Mouse (Mus musculus): Measurements from ENCODE around the gene Mad1l1. TPM values are rescaled to one million over a fixed set of nuclear protein-coding genes. Genes with fewer than 3 reads are reported as not detected.

Gene Mad1l1
- polyA plus RNA-seq, 1 experiment from 2014 or later, result 32.0 TPM

DNA sequence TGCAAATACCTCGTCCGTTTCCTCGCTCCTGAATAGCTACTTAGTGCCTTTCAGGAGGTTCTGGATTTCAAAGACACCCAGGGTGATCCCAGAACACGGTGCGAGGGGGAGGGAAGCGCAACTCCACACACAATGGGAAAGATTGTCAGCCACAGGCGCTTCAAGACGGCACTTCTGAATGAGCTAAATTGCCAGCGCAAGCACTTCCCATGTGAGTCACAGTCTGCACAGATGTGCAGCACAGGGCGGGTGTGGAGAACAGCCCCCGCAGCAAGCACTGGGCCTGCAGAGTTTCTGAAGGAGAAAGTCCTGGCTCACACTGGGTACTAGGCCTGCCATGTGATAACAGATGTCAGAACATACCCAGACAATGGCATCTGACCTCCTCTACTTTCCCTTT is 127.2 kb downstream of the Mad1l1 start:
- H3K27me3 ChIP-seq (ENCODE audit: control insufficient read depth, insufficient read depth, low read depth, low read length), result no peaks in the 10 kb centered on the region
- 0 out of 2 replicates have a peak, but pooled peaks have one; percentile 47 for ATAC-seq

GRCm38 (mm10) chr5:140191539-140191938 is 129.8 kb downstream of the Mad1l1 start:
- Histone ChIP-seq H3K4me1 (ENCODE audit: control insufficient read depth, insufficient read depth, low read length) (peaks cover 15% of the 10 kb centered on the region), H3K4me2 (ENCODE audit: low read length) (no peak overlapping the region), H3K9me3 (replicated peaks; ENCODE audit: control insufficient read depth, low read length, poor library complexity, severe bottlenecking) (no peaks in the 10 kb centered on the region), H3K4me3 (ENCODE audit: low read depth, low read length) (no peak overlapping the region), H3K9ac (ENCODE audit: low read depth, low read length) (no peak overlapping the region), H3K36me3 (ENCODE audit: control insufficient read depth, insufficient read depth, low read length) (0 out of 2 replicates have a peak, but pooled peaks cover 2% of the 10 kb centered on the region), H3K27me3 (ENCODE audit: control insufficient read depth, insufficient read depth, low read depth, low read length) (no peaks in the 10 kb centered on the region), H3K27ac (ENCODE audit: low read length) (no peak overlapping the region)
- 72% methylated on average over 4 of the region's 4 CpGs for WGBS
- no peak for ATAC-seq

More for the DNA sequence above, 127.2 kb downstream of the Mad1l1 start:
- Histone ChIP-seq H3K9me3 (replicated peaks; ENCODE audit: control insufficient read depth, low read length, poor library complexity, severe bottlenecking) (no peaks in the 10 kb centered on the region), H3K4me2 (ENCODE audit: low read length) (no peak overlapping the region), H3K36me3 (ENCODE audit: control insufficient read depth, insufficient read depth, low read length) (0 out of 2 replicates have a peak, but pooled peaks cover 2% of the 10 kb centered on the region), H3K27ac (ENCODE audit: low read length) (no peak overlapping the region; the same call in 1 of the 2 replicates), H3K4me3 (ENCODE audit: low read depth, low read length) (no peak overlapping the region), H3K4me1 (ENCODE audit: control insufficient read depth, insufficient read depth, low read length) (peaks cover 15% of the 10 kb centered on the region), H3K9ac (ENCODE audit: low read depth, low read length) (no peak overlapping the region)
- WGBS, result 28% methylated on average over 11 of the region's 11 CpGs

DNA sequence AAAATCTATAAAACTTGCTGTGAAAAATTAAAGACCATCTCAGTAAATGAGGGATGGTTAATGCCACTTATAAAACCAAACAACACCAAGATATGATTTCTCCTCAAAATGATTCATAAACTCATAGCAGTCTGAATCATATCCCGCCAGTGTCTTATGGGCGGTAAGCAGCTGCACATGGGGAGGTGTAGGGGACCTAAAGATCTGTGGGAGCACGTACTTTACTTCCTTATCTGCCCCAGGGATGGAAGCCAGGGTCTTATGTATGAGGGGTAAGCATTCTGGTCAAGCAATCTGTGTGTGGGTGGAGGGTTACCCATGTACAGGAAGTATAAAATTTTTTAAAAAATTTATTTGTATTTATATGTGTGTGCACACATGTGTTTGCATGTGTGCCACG is 135.0 kb downstream of the Mad1l1 start:
- no peak overlapping the region for H3K4me2 ChIP-seq (ENCODE audit: low read length)
- no peak overlapping the region for H3K9ac ChIP-seq (ENCODE audit: low read depth, low read length)
- WGBS, result 94% methylated on average over 4 of the region's 4 CpGs
- H3K27me3 ChIP-seq (ENCODE audit: control insufficient read depth, insufficient read depth, low read depth, low read length), result no peaks in the 10 kb centered on the region
- no peak overlapping the region for H3K27ac ChIP-seq (ENCODE audit: low read length)
- no peak overlapping the region for H3K4me3 ChIP-seq (ENCODE audit: low read depth, low read length)
- no peaks in the 10 kb centered on the region; the same call in 1 of the 2 replicates for H3K4me1 ChIP-seq (ENCODE audit: control insufficient read depth, insufficient read depth, low read length)
- H3K36me3 ChIP-seq (ENCODE audit: control insufficient read depth, insufficient read depth, low read length), result no peaks in the 10 kb centered on the region
- no peak for ATAC-seq
- no peaks in the 10 kb centered on the region for H3K9me3 ChIP-seq (replicated peaks; ENCODE audit: control insufficient read depth, low read length, poor library complexity, severe bottlenecking)

GRCm38 (mm10) chr5:140185757-140186156 is 135.6 kb downstream of the Mad1l1 start:
- no peaks in the 10 kb centered on the region for H3K27me3 ChIP-seq (ENCODE audit: control insufficient read depth, insufficient read depth, low read depth, low read length)
- H3K4me1 ChIP-seq (ENCODE audit: control insufficient read depth, insufficient read depth, low read length), result no peaks in the 10 kb centered on the region
- H3K4me3 ChIP-seq (ENCODE audit: low read depth, low read length), result no peak overlapping the region
- 88% methylated on average over 6 of the region's 6 CpGs for WGBS
- no peaks in the 10 kb centered on the region for H3K9me3 ChIP-seq (replicated peaks; ENCODE audit: control insufficient read depth, low read length, poor library complexity, severe bottlenecking)
- H3K4me2 ChIP-seq (ENCODE audit: low read length), result no peak overlapping the region
- no peak overlapping the region for H3K9ac ChIP-seq (ENCODE audit: low read depth, low read length)
- no peaks in the 10 kb centered on the region for H3K36me3 ChIP-seq (ENCODE audit: control insufficient read depth, insufficient read depth, low read length)
- no peak overlapping the region for H3K27ac ChIP-seq (ENCODE audit: low read length)
- ATAC-seq, result no peak

GRCm38 (mm10) chr5:140183387-140183786 is 138.0 kb downstream of the Mad1l1 start:
- Histone ChIP-seq H3K27me3 (ENCODE audit: control insufficient read depth, insufficient read depth, low read depth, low read length) (no peaks in the 10 kb centered on the region), H3K36me3 (ENCODE audit: control insufficient read depth, insufficient read depth, low read length) (no peaks in the 10 kb centered on the region), H3K9ac (ENCODE audit: low read depth, low read length) (no peak overlapping the region), H3K4me2 (ENCODE audit: low read length) (no peak overlapping the region), H3K4me3 (ENCODE audit: low read depth, low read length) (no peak overlapping the region), H3K4me1 (ENCODE audit: control insufficient read depth, insufficient read depth, low read length) (no peaks in the 10 kb centered on the region; the same call in 1 of the 2 replicates), H3K27ac (ENCODE audit: low read length) (no peak overlapping the region), H3K9me3 (replicated peaks; ENCODE audit: control insufficient read depth, low read length, poor library complexity, severe bottlenecking) (no peaks in the 10 kb centered on the region)
- WGBS, result 55% methylated on average over 7 of the region's 7 CpGs
- ATAC-seq, result no peak

- Histone ChIP-seq H3K27ac (ENCODE audit: low read length) (no peak overlapping the region), H3K9me3 (replicated peaks; ENCODE audit: control insufficient read depth, low read length, poor library complexity, severe bottlenecking) (no peaks in the 10 kb centered on the region), H3K27me3 (ENCODE audit: control insufficient read depth, insufficient read depth, low read depth, low read length) (no peaks in the 10 kb centered on the region), H3K4me3 (ENCODE audit: low read depth, low read length) (no peak overlapping the region), H3K4me2 (ENCODE audit: low read length) (no peak overlapping the region), H3K9ac (ENCODE audit: low read depth, low read length) (no peak overlapping the region), H3K4me1 (ENCODE audit: control insufficient read depth, insufficient read depth, low read length) (no peaks in the 10 kb centered on the region; the same call in 1 of the 2 replicates), H3K36me3 (ENCODE audit: control insufficient read depth, insufficient read depth, low read length) (no peaks in the 10 kb centered on the region)
- ATAC-seq, result no peak
- WGBS, result 95% methylated on average over 4 of the region's 4 CpGs
Observed at GRCm38 (mm10) chr5:140182351-140182750, 139.0 kb downstream of the Mad1l1 start.

GRCm38 (mm10) chr5:140180016-140180415 is 141.3 kb downstream of the Mad1l1 start:
- WGBS, result 95% methylated on average over 5 of the region's 5 CpGs
- Histone ChIP-seq H3K4me1 (ENCODE audit: control insufficient read depth, insufficient read depth, low read length) (peaks cover 10% of the 10 kb centered on the region), H3K36me3 (ENCODE audit: control insufficient read depth, insufficient read depth, low read length) (no peaks in the 10 kb centered on the region), H3K27ac (ENCODE audit: low read length) (no peak overlapping the region), H3K27me3 (ENCODE audit: control insufficient read depth, insufficient read depth, low read depth, low read length) (no peaks in the 10 kb centered on the region), H3K9me3 (replicated peaks; ENCODE audit: control insufficient read depth, low read length, poor library complexity, severe bottlenecking) (no peaks in the 10 kb centered on the region), H3K9ac (ENCODE audit: low read depth, low read length) (no peak overlapping the region), H3K4me2 (ENCODE audit: low read length) (no peak overlapping the region), H3K4me3 (ENCODE audit: low read depth, low read length) (no peak overlapping the region)
- ATAC-seq, result no peak

- Histone ChIP-seq H3K36me3 (ENCODE audit: control insufficient read depth, insufficient read depth, low read length) (no peaks in the 10 kb centered on the region), H3K4me1 (ENCODE audit: control insufficient read depth, insufficient read depth, low read length) (peaks cover 24% of the 10 kb centered on the region), H3K4me2 (ENCODE audit: low read length) (no peak overlapping the region), H3K9me3 (replicated peaks; ENCODE audit: control insufficient read depth, low read length, poor library complexity, severe bottlenecking) (no peaks in the 10 kb centered on the region), H3K27ac (ENCODE audit: low read length) (peak overlapping the region; percentile 33; the same call in 1 of the 2 replicates), H3K4me3 (ENCODE audit: low read depth, low read length) (no peak overlapping the region), H3K9ac (ENCODE audit: low read depth, low read length) (0 out of 2 replicates have a peak overlapping the region, but pooled peaks have one; percentile 20), H3K27me3 (ENCODE audit: control insufficient read depth, insufficient read depth, low read depth, low read length) (no peaks in the 10 kb centered on the region)
- WGBS, result 52% methylated on average over 10 of the region's 10 CpGs
- no peak for ATAC-seq
Observed at GRCm38 (mm10) chr5:140178058-140178690, 143.2 kb downstream of the Mad1l1 start.

DNA sequence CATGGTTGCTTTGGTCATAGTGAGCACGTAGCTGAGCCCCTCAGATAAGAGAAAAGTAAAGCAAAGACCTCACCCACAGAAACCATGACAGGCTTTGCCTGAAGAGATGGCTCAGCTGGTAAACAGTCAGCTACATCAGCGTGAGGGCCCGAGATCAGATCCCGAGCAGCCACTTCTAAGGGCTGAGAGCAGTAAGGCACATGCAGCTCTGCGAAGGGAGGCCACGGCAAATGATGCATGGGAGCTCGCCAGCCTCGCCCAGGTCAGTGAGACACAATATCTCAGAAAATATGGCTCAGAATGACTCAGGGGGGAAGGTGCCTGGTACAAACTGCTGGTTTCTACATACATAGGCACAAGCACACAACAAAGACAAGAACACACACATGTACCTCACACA is 143.8 kb downstream of the Mad1l1 start:
- no peak for ATAC-seq
- H3K9me3 ChIP-seq (replicated peaks; ENCODE audit: control insufficient read depth, low read length, poor library complexity, severe bottlenecking), result no peaks in the 10 kb centered on the region
- H3K9ac ChIP-seq (ENCODE audit: low read depth, low read length), result no peak overlapping the region
- WGBS, result 80% methylated on average over 8 of the region's 8 CpGs
- H3K27ac ChIP-seq (ENCODE audit: low read length), result no peak overlapping the region
- no peaks in the 10 kb centered on the region for H3K36me3 ChIP-seq (ENCODE audit: control insufficient read depth, insufficient read depth, low read length)
- peaks cover 24% of the 10 kb centered on the region for H3K4me1 ChIP-seq (ENCODE audit: control insufficient read depth, insufficient read depth, low read length)
- H3K4me2 ChIP-seq (ENCODE audit: low read length), result no peak overlapping the region
- no peaks in the 10 kb centered on the region for H3K27me3 ChIP-seq (ENCODE audit: control insufficient read depth, insufficient read depth, low read depth, low read length)
- no peak overlapping the region for H3K4me3 ChIP-seq (ENCODE audit: low read depth, low read length)

Data from midbrain, embryonic 16.5 days (tissue).